Mouse (Mus musculus): ENCODE results near the gene Actrt3. TPM values are rescaled to one million over a fixed set of nuclear protein-coding genes. Genes with fewer than 3 reads are reported as not detected.

Gene Actrt3
- polyA plus RNA-seq, 1 experiment from 2014 or later = 0.14 TPM

DNA sequence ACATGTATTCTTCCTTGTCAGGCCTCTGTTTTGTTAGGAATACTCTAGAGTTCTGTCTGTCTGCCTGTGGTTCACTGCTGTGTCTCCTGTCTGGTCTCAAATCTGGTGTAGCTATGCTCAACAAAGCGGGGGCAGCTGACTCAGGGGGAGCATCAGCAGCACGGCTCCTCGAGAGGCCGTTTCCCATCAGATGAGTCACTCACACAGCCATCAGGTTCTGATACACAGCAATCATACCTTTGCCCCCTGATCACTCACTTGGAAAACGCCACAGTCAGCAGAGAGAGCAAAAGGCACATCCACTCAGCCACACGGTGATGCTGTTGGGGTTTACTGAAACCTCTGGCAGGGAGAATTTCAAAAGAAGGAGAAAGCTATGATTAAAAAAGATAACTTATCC is 46.0 kb downstream of the Actrt3 start:
- H3K9me3 ChIP-seq = no peaks in the 10 kb centered on the region
- H3K27ac ChIP-seq = no peak overlapping the region
- H3K36me3 ChIP-seq = no peaks in the 10 kb centered on the region
- no peaks in the 10 kb centered on the region for H3K4me1 ChIP-seq (replicated peaks)
- no peaks in the 10 kb centered on the region for H3K27me3 ChIP-seq (ENCODE audit: insufficient read depth, poor library complexity, severe bottlenecking)
- WGBS = 64% methylated on average over 6 of the region's 6 CpGs
- H3K4me3 ChIP-seq = no peak overlapping the region
- DNase-seq (ENCODE audit: low spot score) = no peak

DNA sequence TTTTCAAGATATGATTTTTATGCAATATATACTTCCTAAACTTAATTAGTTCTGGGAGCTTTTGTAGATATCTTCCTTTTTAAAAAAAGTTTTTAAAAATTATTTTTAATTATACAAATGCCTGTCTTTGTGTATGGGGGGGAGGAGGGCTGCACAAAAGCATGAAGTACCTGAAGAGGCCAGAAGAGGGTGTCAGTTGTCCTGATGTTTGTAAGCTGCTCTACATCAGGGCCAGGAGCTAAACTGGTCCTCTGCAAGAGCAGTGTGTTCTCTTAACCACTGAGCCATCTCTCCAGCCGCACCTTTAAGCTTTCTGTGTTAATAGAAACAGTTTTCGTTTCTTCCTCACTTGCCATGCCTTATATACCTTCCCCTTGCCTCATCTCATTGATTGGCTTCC is 49.5 kb downstream of the Actrt3 start:
- Histone ChIP-seq H3K27me3 (ENCODE audit: insufficient read depth, poor library complexity, severe bottlenecking) (no peaks in the 10 kb centered on the region), H3K36me3 (no peaks in the 10 kb centered on the region), H3K4me1 (replicated peaks) (peaks cover 10% of the 10 kb centered on the region; the same call in 1 of the 2 replicates), H3K4me3 (no peak overlapping the region), H3K9me3 (no peaks in the 10 kb centered on the region), H3K27ac (no peak overlapping the region)
- 52% methylated on average over 2 of the region's 2 CpGs for WGBS
- no peak for DNase-seq (ENCODE audit: low spot score)

DNA sequence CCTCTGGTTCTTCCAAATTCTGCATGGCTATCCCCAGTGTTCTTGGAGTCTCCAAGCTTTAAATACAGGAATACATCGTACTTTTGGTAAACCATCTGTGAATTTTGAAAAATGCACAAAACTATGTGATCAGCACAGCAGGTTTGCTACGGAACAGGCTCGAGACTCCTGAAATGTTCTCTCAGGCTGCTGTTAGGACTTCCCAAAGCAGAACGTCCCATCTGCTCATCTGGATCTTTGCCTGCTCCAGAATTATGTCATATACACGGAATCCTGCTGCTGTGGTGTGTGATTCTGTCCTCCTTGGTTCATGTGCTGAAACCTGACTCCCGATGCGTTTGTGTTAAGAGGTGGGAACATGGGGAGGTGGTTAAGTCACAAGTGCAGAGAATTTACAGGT is 50.8 kb downstream of the Actrt3 start:
- no peak for DNase-seq (ENCODE audit: low spot score)
- H3K9me3 ChIP-seq = no peaks in the 10 kb centered on the region
- no peaks in the 10 kb centered on the region for H3K27me3 ChIP-seq (ENCODE audit: insufficient read depth, poor library complexity, severe bottlenecking)
- 83% methylated on average over 7 of the region's 7 CpGs for WGBS
- no peak overlapping the region for H3K4me3 ChIP-seq
- no peak overlapping the region for H3K27ac ChIP-seq
- H3K4me1 ChIP-seq (replicated peaks) = peaks cover 10% of the 10 kb centered on the region; the same call in 1 of the 2 replicates
- H3K36me3 ChIP-seq = no peaks in the 10 kb centered on the region

DNA sequence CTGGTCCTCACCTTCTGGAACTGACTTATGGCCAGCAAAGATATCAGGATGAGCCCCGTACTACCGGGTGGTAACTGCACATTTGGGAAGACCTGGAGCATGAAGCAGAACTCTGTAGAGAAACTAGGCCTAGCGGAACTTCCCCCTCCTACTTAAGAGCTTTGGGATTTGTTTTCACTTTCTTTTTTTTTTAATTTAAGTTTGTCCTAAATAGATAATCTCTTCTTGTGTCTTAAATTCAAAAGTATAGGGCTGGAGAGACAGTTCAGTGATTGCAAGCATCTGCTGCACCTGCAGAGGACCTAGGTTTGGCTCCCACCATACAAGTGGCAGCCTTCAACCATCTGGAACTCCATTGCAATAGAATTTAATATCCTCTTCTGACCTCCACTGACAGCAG is 51.8 kb downstream of the Actrt3 start, which contains the start of gene Mecom:
TSS of gene Mecom (minus strand) at position 101 of the 400 bp plus-strand sequence.
- no peaks in the 10 kb centered on the region for H3K36me3 ChIP-seq
- 95% methylated on average over 3 of the region's 3 CpGs for WGBS
- no peak within 1 kb of the TSS for H3K27ac ChIP-seq

More for the DNA sequence above, 51.8 kb downstream of the Actrt3 start, which contains the start of gene Mecom:
- H3K4me1 ChIP-seq (replicated peaks) = peaks cover 10% of the 10 kb centered on the region; the same call in 1 of the 2 replicates
- H3K27me3 ChIP-seq (ENCODE audit: insufficient read depth, poor library complexity, severe bottlenecking) = no peaks in the 10 kb centered on the region
- H3K9me3 ChIP-seq = no peaks in the 10 kb centered on the region
- no peak within 1 kb of the TSS for H3K4me3 ChIP-seq
- DNase-seq (ENCODE audit: low spot score) = no peak

Other genes with a start within 250 kb of the Actrt3 start
- gene Mecom, start 51.9 kb downstream of the Actrt3 start, polyA plus RNA-seq (2016; fragmentation: Nextera tagmentation; extraction: Ambion mirVana) = 25.8 and 26.7 TPM in 2 replicates
- 24.3 and 28.1 TPM in 2 replicates for gene Mynn, start 2.1 kb upstream of the Actrt3 start, polyA plus RNA-seq (2016; fragmentation: Nextera tagmentation; extraction: Ambion mirVana)
- gene Lrriq4, start 44.6 kb upstream of the Actrt3 start, polyA plus RNA-seq (2016; fragmentation: Nextera tagmentation; extraction: Ambion mirVana) = not detected in 2 replicates
- 3.6 and 4.0 TPM in 2 replicates for gene Lrrc34, start 47.9 kb upstream of the Actrt3 start, polyA plus RNA-seq (2016; fragmentation: Nextera tagmentation; extraction: Ambion mirVana)
- not detected in 2 replicates for gene Lrrc31, start 99.9 kb upstream of the Actrt3 start, polyA plus RNA-seq (2016; fragmentation: Nextera tagmentation; extraction: Ambion mirVana)
- not detected in 2 replicates for gene Samd7, start 146.4 kb upstream of the Actrt3 start, polyA plus RNA-seq (2016; fragmentation: Nextera tagmentation; extraction: Ambion mirVana)
- 40.4 and 49.0 TPM in 2 replicates for gene Sec62, start 192.9 kb upstream of the Actrt3 start, polyA plus RNA-seq (2016; fragmentation: Nextera tagmentation; extraction: Ambion mirVana)

Data from hindbrain, embryonic 10.5 days (tissue).